Mouse (Mus musculus) erythroblast, embryonic 14.5 days (primary cell): ENCODE results near the gene Hspa12a.

ENCODE experiments used
- GATA1 ChIP-seq: IDR thresholded peaks from 2 replicates; pipeline ENCODE4 v1.6.1; 2012; ENCODE audit warnings: low read length, inconsistent platforms, mixed read lengths
- TAL1 ChIP-seq: IDR thresholded peaks from 3 replicates; pipeline ENCODE4 v1.6.1; 2012; ENCODE audit warnings: low read length, inconsistent platforms, mixed read lengths

DNA sequence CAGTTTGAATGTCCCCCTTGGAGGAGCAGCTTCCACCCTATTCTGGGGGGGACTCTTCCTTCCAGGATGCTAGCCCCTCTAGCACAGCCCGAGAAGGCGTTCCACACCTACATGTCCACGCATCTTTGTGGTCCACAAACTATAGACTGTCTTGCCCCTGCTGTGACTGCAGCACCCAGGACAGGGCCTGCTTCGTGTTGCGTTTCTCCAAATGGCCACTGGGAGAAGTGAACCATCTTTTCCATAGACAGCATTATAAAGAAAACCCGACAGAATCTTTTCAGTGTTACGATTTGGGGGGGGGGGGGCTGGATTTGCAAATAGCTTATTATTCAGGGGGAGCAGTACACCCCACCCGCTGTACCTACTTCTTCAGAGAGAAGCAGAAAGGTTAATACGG lies 36.8 kb downstream of the Hspa12a start:
- no peak for TF ChIP-seq TAL1
- TF ChIP-seq GATA1 = no peak
